23 mouse cellular contexts compared by ENCODE assay signal in the genomic region with DNA sequence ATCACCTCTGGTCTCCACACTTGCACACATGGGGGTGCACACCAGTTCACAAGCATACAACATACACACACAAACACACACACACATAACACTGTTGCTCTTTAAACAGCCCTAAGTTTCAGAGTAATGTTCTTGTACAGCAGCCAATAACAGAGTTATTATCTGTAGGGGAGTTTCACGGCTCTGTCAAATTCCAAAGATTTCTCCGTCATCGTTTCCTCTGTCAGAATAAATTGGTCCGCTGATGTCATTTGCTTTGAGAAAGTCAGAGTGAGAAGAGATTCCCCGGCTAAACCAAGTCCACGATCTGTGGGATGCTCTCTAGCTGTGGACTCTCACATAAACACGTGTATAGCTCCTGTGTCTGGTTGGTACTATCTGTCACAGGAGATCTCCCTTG. TPM values are rescaled to one million over a fixed set of nuclear protein-coding genes. Genes with fewer than 3 reads are reported as not detected.
DNase-seq lines count a peak whose midpoint lies in the region; ATAC-seq and TF ChIP-seq lines count a peak whose summit lies in the region.
"Had no signal": no experiment of that assay in that cellular context is flagged by ENCODE, and none has a peak within 500 bp of the region (broad histone marks: within the 10 kb centered on the region; RNA-seq: fewer than 3 reads in every experiment).

No protein-coding gene starts in this region.

- H3K4me2 ChIP-seq in embryonic facial prominence, embryonic 14.5 days (ENCODE audit: low read depth, low read length): no peak overlapping the region
- 0 out of 2 replicates have a peak overlapping the region, but pooled peaks have one; percentile 2 for H3K4me2 ChIP-seq in intestine, postnatal 0 days (replicated peaks; ENCODE audit: low read depth)
- H3K4me2 ChIP-seq: hindbrain, embryonic 13.5 days; liver, embryonic 11.5 days; neural tube, embryonic 15.5 days had no signal

- no peaks in the 10 kb centered on the region for H3K36me3 ChIP-seq in kidney, adult 2 months (ENCODE audit: control insufficient read depth, insufficient read depth, low read length)
- H3K36me3 ChIP-seq in embryonic facial prominence, embryonic 14.5 days (ENCODE audit: control insufficient read depth, insufficient read depth, low read length): no peaks in the 10 kb centered on the region
- H3K36me3 ChIP-seq in intestine, postnatal 0 days (ENCODE audit: control insufficient read depth, insufficient read depth): no peaks in the 10 kb centered on the region
- H3K36me3 ChIP-seq: G1E; hindbrain, embryonic 13.5 days; neural tube, embryonic 15.5 days had no signal

- H3K9ac ChIP-seq in embryonic facial prominence, embryonic 14.5 days (ENCODE audit: low read depth, low read length): no peak overlapping the region
- H3K9ac ChIP-seq in intestine, postnatal 0 days (ENCODE audit: low read depth, low read length): no peak overlapping the region
- H3K9ac ChIP-seq: forebrain, postnatal 0 days; hindbrain, embryonic 13.5 days; neural tube, embryonic 15.5 days had no signal

- TF ChIP-seq POLR2A in kidney, adult 2 months (IDR thresholded peaks at IDR 0.05; ENCODE audit: low read depth, low read length): no peak

- TF ChIP-seq CTCF in kidney, adult 2 months (conservative IDR thresholded peaks at IDR 0.05; ENCODE audit: insufficient read depth, insufficient read length, low read depth, low read length): no peak
- TF ChIP-seq CTCF in intestine, postnatal 0 days (IDR thresholded peaks at IDR 0.05; ENCODE audit: low read depth): no peak

- peak; percentile 15 for DNase-seq in heart, adult 8-10 months (ENCODE audit: low spot score)
- DNase-seq in heart, adult 18-20 months: no peak
- DNase-seq in kidney, adult 2 months: peak; percentile 15
- no peak for DNase-seq in kidney, adult 18-20 months
- DNase-seq in embryonic facial prominence, embryonic 14.5 days (ENCODE audit: low spot score): peak; percentile 57
- DNase-seq in cerebellum, postnatal 36 days: no peak
- no peak for DNase-seq in ovary, postnatal 14 days (ENCODE audit: low spot score)
- DNase-seq: adrenal gland, postnatal 14 days; cerebellum, adult 11 months; cerebellum, postnatal 10 days; forebrain, postnatal 0 days; layer of hippocampus, postnatal 36 days; right cerebral cortex, postnatal 14 days; spleen, adult 18-20 months had no signal

- no peak overlapping the region for H3K4me3 ChIP-seq in kidney, adult 2 months (ENCODE audit: insufficient read depth, low read depth, low read length)
- no peak overlapping the region for H3K4me3 ChIP-seq in embryonic facial prominence, embryonic 14.5 days (ENCODE audit: low read depth, low read length)
- no peak overlapping the region for H3K4me3 ChIP-seq in intestine, postnatal 0 days (ENCODE audit: low read depth, low read length)
- H3K4me3 ChIP-seq: forebrain, embryonic 10.5 days; hindbrain, embryonic 13.5 days; layer of hippocampus, adult 2 months; neural tube, embryonic 15.5 days had no signal

- H3K27me3 ChIP-seq in kidney, adult 2 months (replicated peaks; ENCODE audit: control insufficient read depth, insufficient read depth, low read length): no peaks in the 10 kb centered on the region
- no peaks in the 10 kb centered on the region for H3K27me3 ChIP-seq in embryonic facial prominence, embryonic 14.5 days (replicated peaks; ENCODE audit: control insufficient read depth, insufficient read depth, low read length)
- H3K27me3 ChIP-seq in intestine, postnatal 0 days (replicated peaks; ENCODE audit: control insufficient read depth, insufficient read depth, low read length): no peaks in the 10 kb centered on the region
- H3K27me3 ChIP-seq: hindbrain, embryonic 13.5 days; neural tube, embryonic 15.5 days had no signal

- no peak overlapping the region for H3K27ac ChIP-seq in kidney, adult 2 months (ENCODE audit: insufficient read depth, low read depth, low read length)
- no peak overlapping the region for H3K27ac ChIP-seq in embryonic facial prominence, embryonic 14.5 days (replicated peaks; ENCODE audit: low read depth, low read length)
- no peak overlapping the region for H3K27ac ChIP-seq in intestine, postnatal 0 days (ENCODE audit: low read depth, low read length)
- H3K27ac ChIP-seq: forebrain, embryonic 10.5 days; hindbrain, embryonic 13.5 days; layer of hippocampus, adult 2 months; neural tube, embryonic 15.5 days had no signal

- WGBS in kidney, adult 2 months: 55% methylated on average over 7 of the region's 7 CpGs
- WGBS in embryonic facial prominence, embryonic 14.5 days: 53% methylated on average over 7 of the region's 7 CpGs
- WGBS in intestine, postnatal 0 days: 31% methylated on average over 7 of the region's 7 CpGs

- peaks cover 9% of the 10 kb centered on the region; the same call in 1 of the 2 replicates for H3K9me3 ChIP-seq in embryonic facial prominence, embryonic 14.5 days (ENCODE audit: control insufficient read depth, low read length)
- no peaks in the 10 kb centered on the region for H3K9me3 ChIP-seq in intestine, postnatal 0 days (ENCODE audit: control insufficient read depth)
- H3K9me3 ChIP-seq: neural tube, embryonic 15.5 days had no signal

- ATAC-seq in embryonic facial prominence, embryonic 14.5 days (ENCODE audit: low read depth): no peak
- 0 out of 2 replicates have a peak, but pooled peaks have one; percentile 29 for ATAC-seq in intestine, postnatal 0 days
- ATAC-seq: forebrain, postnatal 0 days; inflammation-experienced regulatory T-cells, adult 6 months; midbrain, embryonic 16.5 days had no signal

- no peaks in the 10 kb centered on the region for H3K4me1 ChIP-seq in kidney, adult 2 months (ENCODE audit: control insufficient read depth, insufficient read depth, low read length)
- H3K4me1 ChIP-seq in embryonic facial prominence, embryonic 14.5 days (ENCODE audit: control insufficient read depth, insufficient read depth, low read length): peaks cover 23% of the 10 kb centered on the region
- H3K4me1 ChIP-seq in intestine, postnatal 0 days (replicated peaks; ENCODE audit: control insufficient read depth, insufficient read depth, low read length): no peaks in the 10 kb centered on the region

RNA-seq across cellular contexts. Expression of gene Ror2, which starts 59.5 kb away (rescaled TPM):
- total RNA-seq in heart, adult 8-10 months (2022): 1 to 10 TPM in 3 of 4 experiments, under 1 TPM in 1; 0.72 to 1.2 (median 1.0) TPM
- total RNA-seq in heart, adult 18-20 months (2021): 1 to 10 TPM; 1.0 to 1.4 TPM
- 3.7 and 6.0 TPM in 2 replicates for polyA plus RNA-seq in kidney, adult 2 months (2012; rRNA removed)
- 16.4 and 17.1 TPM in 2 replicates for polyA plus RNA-seq in embryonic facial prominence, embryonic 14.5 days (2014; fragmentation: Nextera tagmentation; extraction: Ambion mirVana)
- polyA plus RNA-seq in intestine, postnatal 0 days (2015; fragmentation: Nextera tagmentation; extraction: Ambion mirVana): 8.3 and 9.8 TPM in 2 replicates
- total RNA-seq: G1E had no signal
- polyA plus RNA-seq: G1E; inflammation-experienced regulatory T-cells, adult 6 months had no signal

Comparison
In these comparisons a context has a peak if more than half of its experiments do, and no peak if none do; other contexts are left out.
1. DNase-seq: peak in heart, adult 8-10 months (single experiment), kidney, adult 2 months (single experiment) and embryonic facial prominence, embryonic 14.5 days (single experiment); none in heart, adult 18-20 months (0 of 2), kidney, adult 18-20 months (single experiment), cerebellum, postnatal 36 days (0 of 2) and ovary, postnatal 14 days (single experiment).